Mouse (Mus musculus): ENCODE data around the gene Zfp90. TPM values are rescaled to one million over a fixed set of nuclear protein-coding genes. Genes with fewer than 3 reads are reported as not detected.

Zfp90 gene
- polyA plus RNA-seq, 1 experiment = 9.3 TPM

DNA sequence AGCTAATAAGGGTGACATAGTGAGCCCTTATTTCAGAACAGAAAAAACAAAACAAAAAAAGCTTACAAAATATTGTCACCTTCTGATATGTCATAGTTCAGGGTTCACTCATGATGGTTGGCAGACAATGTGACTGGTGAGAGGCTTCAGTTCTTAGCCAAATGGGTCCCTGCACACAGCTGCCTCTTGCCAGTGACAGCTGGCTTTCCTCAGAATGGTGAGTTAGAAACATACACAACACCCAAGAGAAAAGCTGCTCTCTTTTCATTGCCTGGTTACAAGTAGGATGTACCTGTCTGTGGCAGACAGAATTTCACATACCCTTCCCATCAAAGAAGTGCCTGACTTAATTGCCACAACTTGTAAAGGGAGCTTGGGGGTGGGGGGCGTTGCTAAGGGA, 18.5 kb downstream of the Zfp90 start:
- DNase-seq (ENCODE audit: low spot score) = no peak

DNA sequence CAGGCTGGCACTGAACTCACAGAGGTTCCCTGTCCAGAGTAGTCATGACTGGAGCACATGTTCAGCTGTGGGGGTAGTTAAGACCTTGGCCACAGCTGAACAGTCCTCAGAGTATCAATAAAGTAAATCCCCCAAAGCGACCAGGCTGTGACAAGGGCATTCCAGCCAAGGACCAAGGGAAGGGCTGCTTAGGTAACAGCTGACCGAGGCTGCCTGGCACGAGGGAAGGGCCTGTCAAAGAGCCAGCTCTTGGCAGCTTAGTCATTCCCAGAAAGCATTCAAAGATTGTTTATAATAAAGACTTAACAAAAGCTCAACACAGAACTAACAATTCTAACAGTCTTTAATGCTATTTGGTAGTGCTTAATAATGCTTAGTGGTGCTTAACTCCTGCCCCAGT, 22.7 kb downstream of the Zfp90 start:
- DNase-seq (ENCODE audit: low spot score) = no peak

DNA sequence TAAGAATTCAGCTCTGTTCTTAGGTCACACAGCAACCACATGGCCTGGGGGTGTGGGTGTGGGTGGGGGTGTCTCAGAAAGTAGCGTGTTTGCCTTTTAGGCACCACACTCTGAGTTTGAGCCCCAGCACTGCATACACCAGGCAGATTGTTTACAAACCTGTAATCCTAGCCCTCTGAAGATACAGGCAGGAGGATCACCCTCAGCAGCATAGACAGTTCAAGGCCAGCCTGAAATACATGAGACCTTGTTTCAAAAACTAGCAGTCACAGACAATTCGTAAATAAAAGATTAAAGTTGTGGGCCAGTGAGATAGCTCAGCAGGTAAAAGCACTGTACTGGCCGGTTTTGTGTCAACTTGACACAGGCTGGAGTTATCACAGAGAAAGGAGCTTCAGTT, 25.0 kb downstream of the Zfp90 start:
- DNase-seq (ENCODE audit: low spot score) = no peak

GRCm38 (mm10) chr8:106442740-106443139, 27.6 kb downstream of the Zfp90 start:
- no peak for DNase-seq (ENCODE audit: low spot score)

GRCm38 (mm10) chr8:106451301-106452085, 36.4 kb downstream of the Zfp90 start:
- DNase-seq (ENCODE audit: low spot score) = no peak

GRCm38 (mm10) chr8:106452701-106453481, 37.8 kb downstream of the Zfp90 start:
- DNase-seq (ENCODE audit: low spot score) = no peak

GRCm38 (mm10) chr8:106454036-106454435, 38.9 kb downstream of the Zfp90 start:
- no peak for DNase-seq (ENCODE audit: low spot score)

DNA sequence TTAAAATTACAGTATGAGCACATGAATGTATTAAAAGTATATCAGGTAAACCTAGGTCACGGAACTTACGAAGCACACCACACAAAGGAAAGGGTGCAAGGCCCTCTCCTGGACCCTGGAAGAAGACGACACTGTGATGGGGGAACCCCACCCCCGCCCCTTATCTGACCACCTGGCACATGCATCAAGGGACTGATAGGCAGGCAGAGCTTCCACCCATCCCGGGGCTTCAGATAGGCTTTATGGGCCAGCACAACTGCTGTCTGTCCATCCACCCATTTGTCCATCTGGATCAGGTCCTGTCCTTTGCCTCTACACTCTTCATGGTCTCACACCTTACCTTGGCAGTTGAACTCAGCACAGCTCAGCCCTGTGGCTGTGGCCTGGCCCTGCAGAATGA, 47.0 kb downstream of the Zfp90 start:
- no peak for DNase-seq (ENCODE audit: low spot score)

DNA sequence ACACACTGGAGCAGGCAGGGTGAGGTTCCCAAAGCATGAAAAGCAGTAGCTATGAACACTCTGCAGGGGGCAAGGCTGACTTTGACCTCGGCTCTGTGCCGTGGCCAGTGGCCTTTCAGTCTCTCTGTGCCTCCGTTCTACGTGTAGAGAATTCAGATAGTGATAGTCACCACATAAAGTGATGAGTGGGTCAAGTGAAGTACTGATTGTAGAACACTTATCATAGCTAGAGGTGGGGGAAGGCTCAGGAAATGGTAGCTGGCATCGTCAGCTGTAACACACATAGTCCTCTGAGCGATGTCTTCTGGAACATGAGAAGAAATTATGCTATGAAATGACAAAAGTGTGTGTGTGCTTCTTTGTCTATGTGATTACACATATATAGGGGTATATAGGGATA, 48.7 kb downstream of the Zfp90 start:
- DNase-seq (ENCODE audit: low spot score) = no peak

DNA sequence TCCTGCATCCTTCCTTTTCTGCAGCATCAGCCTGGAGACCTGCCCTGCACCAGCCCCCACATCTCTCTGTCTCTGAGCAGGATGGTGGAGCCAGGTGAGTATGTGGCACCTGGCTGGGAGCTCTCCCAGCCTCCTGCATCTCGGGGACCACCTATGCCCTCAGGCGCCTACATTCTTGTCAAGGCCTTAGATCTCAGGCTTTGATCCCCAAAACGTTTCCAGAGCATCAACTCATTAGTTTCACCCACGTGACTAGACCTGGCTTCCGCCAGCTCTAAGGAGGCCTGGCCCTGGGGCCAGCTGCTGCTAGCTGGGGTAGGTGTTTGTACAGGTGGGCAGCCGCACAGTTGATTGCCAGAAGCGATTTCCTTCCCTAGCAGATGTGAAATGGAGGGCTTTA, 54.4 kb downstream of the Zfp90 start:
- DNase-seq (ENCODE audit: low spot score) = no peak

- no peak for DNase-seq (ENCODE audit: low spot score)
Measured at GRCm38 (mm10) chr8:106474001-106474400, 58.9 kb downstream of the Zfp90 start.

Other genes with a start within 250 kb of the Zfp90 start
- gene Slc7a6, start 246.5 kb upstream of the Zfp90 start, polyA plus RNA-seq (2012; rRNA removed) = 36.0 and 45.0 TPM in 2 replicates
- 25.8 and 26.3 TPM in 2 replicates for gene Slc7a6os, start 204.4 kb upstream of the Zfp90 start, polyA plus RNA-seq (2012; rRNA removed)
- 16.6 and 19.1 TPM in 2 replicates for gene Prmt7, start 204.4 kb upstream of the Zfp90 start, polyA plus RNA-seq (2012; rRNA removed)
- 1.1 and 1.2 TPM in 2 replicates for gene Smpd3, start 77.3 kb upstream of the Zfp90 start, polyA plus RNA-seq (2012; rRNA removed)
- not detected in 2 replicates for gene 6030452D12Rik, start 85.2 kb downstream of the Zfp90 start, polyA plus RNA-seq (2012; rRNA removed)
- gene Cdh3, start 95.6 kb downstream of the Zfp90 start, polyA plus RNA-seq (2012; rRNA removed) = 4.4 and 5.5 TPM in 2 replicates
- gene Gm10073, start 158.1 kb downstream of the Zfp90 start, polyA plus RNA-seq (2012; rRNA removed) = 188 and 228 TPM in 2 replicates
- gene Cdh1, start 188.0 kb downstream of the Zfp90 start, polyA plus RNA-seq (2012; rRNA removed) = 81.3 and 96.0 TPM in 2 replicates